Mouse (Mus musculus): ENCODE data around the gene Gm11938. TPM values are rescaled to one million over a fixed set of nuclear protein-coding genes. Genes with fewer than 3 reads are reported as not detected.
A peak's percentile ranks its signal among the peaks of the same experiment; 100 is the strongest.
"Not testable (repeated sequence)": the region's sequence is repeated elsewhere in the genome, so short reads cannot be mapped to it uniquely, and the experiment has no call there.

Gm11938 gene
- polyA plus RNA-seq, 1 experiment from 2014 or later: not detected

DNA sequence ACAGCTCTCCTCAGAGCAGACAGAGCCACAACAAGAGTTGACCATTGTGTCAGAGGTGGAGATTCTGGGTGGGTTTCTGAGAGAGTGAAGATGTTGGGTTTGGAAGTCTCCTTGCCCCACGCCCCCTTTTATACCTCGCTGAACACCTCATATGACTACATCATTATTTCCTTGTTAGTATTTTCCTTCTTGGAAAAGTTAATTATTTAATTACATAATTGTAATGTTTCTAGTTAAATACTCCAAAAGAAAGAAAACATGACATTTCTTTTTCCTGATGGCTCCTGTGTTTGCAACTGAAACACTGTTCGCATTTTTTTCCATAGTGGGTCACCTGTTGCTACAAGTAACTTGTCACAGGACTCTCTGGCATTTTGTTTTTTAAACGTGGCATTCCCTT lies 25.0 kb upstream of the Gm11938 start, which contains the start of gene Krtap4-1:
Gene Krtap4-1, minus strand, starts transcription at position 101 of the 400 bp plus-strand sequence.
- H3K27ac ChIP-seq (ENCODE audit: low read length): no peak within 1 kb of the TSS
- no peaks in the 10 kb centered on the region for H3K27me3 ChIP-seq (replicated peaks; ENCODE audit: control insufficient read depth, insufficient read depth, low read length)
- 79% methylated on average over 4 of the region's 4 CpGs for WGBS
- no peaks in the 10 kb centered on the region for H3K4me1 ChIP-seq (ENCODE audit: control insufficient read depth, insufficient read depth, low read length)
- H3K4me2 ChIP-seq (ENCODE audit: low read depth, low read length): no peak within 1 kb of the TSS
- H3K9me3 ChIP-seq (ENCODE audit: control insufficient read depth, low read length): no peaks in the 10 kb centered on the region
- H3K36me3 ChIP-seq (ENCODE audit: control insufficient read depth, insufficient read depth, low read length): no peaks in the 10 kb centered on the region
- H3K4me3 ChIP-seq (ENCODE audit: low read length): no peak within 1 kb of the TSS
- ATAC-seq: no peak
- H3K9ac ChIP-seq (ENCODE audit: low read depth, low read length): no peak within 1 kb of the TSS

GRCm38 (mm10) chr11:99620335-99620734 lies 17.2 kb upstream of the Gm11938 start, which contains the start of gene Gm11562:
Gm11562 (minus strand) TSS chr11:99620435.
- ATAC-seq: no peak
- 76% methylated on average over 2 of the region's 2 CpGs for WGBS
- H3K9ac ChIP-seq (ENCODE audit: low read depth, low read length): no peak within 1 kb of the TSS

GRCm38 (mm10) chr11:99614796-99615363 lies 11.8 kb upstream of the Gm11938 start, which contains the start of gene Krtap2-4:
Krtap2-4 (minus strand) TSS chr11:99614846.
- Histone ChIP-seq H3K4me2 (ENCODE audit: low read depth, low read length) (no peak within 1 kb of the TSS), H3K27me3 (replicated peaks; ENCODE audit: control insufficient read depth, insufficient read depth, low read length) (no peaks in the 10 kb centered on the region), H3K36me3 (ENCODE audit: control insufficient read depth, insufficient read depth, low read length) (no peaks in the 10 kb centered on the region), H3K27ac (ENCODE audit: low read length) (no peak within 1 kb of the TSS), H3K9me3 (ENCODE audit: control insufficient read depth, low read length) (no peaks in the 10 kb centered on the region), H3K4me3 (ENCODE audit: low read length) (no peak within 1 kb of the TSS), H3K9ac (ENCODE audit: low read depth, low read length) (no peak within 1 kb of the TSS), H3K4me1 (ENCODE audit: control insufficient read depth, insufficient read depth, low read length) (no peaks in the 10 kb centered on the region)
- peak; percentile 74 for ATAC-seq
- WGBS: 65% methylated on average over 3 of the region's 3 CpGs

More at GRCm38 (mm10) chr11:99620335-99620734, 17.2 kb upstream of the Gm11938 start, which contains the start of gene Gm11562:
- Histone ChIP-seq H3K4me3 (ENCODE audit: low read length) (no peak within 1 kb of the TSS), H3K4me2 (ENCODE audit: low read depth, low read length) (no peak within 1 kb of the TSS), H3K27me3 (replicated peaks; ENCODE audit: control insufficient read depth, insufficient read depth, low read length) (no peaks in the 10 kb centered on the region), H3K27ac (ENCODE audit: low read length) (no peak within 1 kb of the TSS), H3K4me1 (ENCODE audit: control insufficient read depth, insufficient read depth, low read length) (no peaks in the 10 kb centered on the region), H3K36me3 (ENCODE audit: control insufficient read depth, insufficient read depth, low read length) (no peaks in the 10 kb centered on the region), H3K9me3 (ENCODE audit: control insufficient read depth, low read length) (no peaks in the 10 kb centered on the region)

DNA sequence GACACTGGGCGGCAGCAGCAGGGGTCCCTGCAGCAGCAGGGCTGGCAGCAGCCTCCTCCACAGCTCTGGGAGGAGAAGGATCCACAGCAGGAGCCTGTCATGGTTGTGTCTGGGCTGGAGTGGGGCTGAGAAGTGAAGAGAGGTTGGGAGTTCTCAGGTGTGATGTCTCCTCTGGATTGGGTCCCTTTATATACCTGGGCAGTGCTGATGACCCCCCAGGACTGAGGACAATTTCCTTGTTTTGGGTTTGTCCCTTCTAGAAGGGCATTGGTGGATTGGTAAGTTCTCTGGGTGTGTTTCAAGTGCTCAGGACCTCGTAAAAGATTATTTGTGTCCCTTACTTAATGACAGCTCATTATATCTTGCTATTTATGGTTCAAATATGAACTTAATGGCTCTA lies 7.0 kb upstream of the Gm11938 start, which contains the start of gene Gm11937:
Gene Gm11937, minus strand, starts transcription at position 101 of the 400 bp plus-strand sequence.
- H3K36me3 ChIP-seq (ENCODE audit: control insufficient read depth, insufficient read depth, low read length); H3K4me2 ChIP-seq (ENCODE audit: low read depth, low read length); H3K9me3 ChIP-seq (ENCODE audit: control insufficient read depth, low read length); H3K27ac ChIP-seq (ENCODE audit: low read length); H3K27me3 ChIP-seq (replicated peaks; ENCODE audit: control insufficient read depth, insufficient read depth, low read length); H3K4me1 ChIP-seq (ENCODE audit: control insufficient read depth, insufficient read depth, low read length); H3K4me3 ChIP-seq (ENCODE audit: low read length); ATAC-seq; H3K9ac ChIP-seq (ENCODE audit: low read depth, low read length): not testable (repeated sequence)
- WGBS: 61% methylated on average over 1 of the region's 2 CpGs

DNA sequence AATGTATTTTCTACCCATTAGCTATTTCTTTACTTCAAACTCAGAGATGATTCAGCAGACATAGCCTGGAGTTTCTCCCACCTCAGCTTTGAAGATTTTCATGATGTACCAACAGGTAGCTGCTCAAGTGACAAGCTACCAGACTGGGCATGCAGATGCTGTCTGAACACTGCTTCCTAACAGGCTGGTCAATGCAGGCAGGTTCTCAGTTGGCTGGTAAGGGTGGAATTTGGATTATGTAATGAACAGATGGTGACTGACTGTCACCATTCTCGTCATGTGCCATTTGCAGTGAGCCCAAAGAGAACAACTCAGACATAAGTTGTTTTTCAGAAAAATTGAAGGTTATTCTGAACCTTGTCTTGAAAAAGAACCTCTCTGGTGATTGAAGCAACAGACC lies 6.0 kb upstream of the Gm11938 start:
- H3K9ac ChIP-seq (ENCODE audit: low read depth, low read length): no peak overlapping the region
- H3K4me1 ChIP-seq (ENCODE audit: control insufficient read depth, insufficient read depth, low read length): no peaks in the 10 kb centered on the region
- no peaks in the 10 kb centered on the region for H3K27me3 ChIP-seq (replicated peaks; ENCODE audit: control insufficient read depth, insufficient read depth, low read length)
- no peak overlapping the region for H3K27ac ChIP-seq (ENCODE audit: low read length)
- H3K4me2 ChIP-seq (ENCODE audit: low read depth, low read length): no peak overlapping the region
- H3K4me3 ChIP-seq (ENCODE audit: low read length): no peak overlapping the region
- H3K9me3 ChIP-seq (ENCODE audit: control insufficient read depth, low read length): no peaks in the 10 kb centered on the region
- no peaks in the 10 kb centered on the region for H3K36me3 ChIP-seq (ENCODE audit: control insufficient read depth, insufficient read depth, low read length)
- 74% methylated on average over 1 of the region's 1 CpGs for WGBS
- no peak for ATAC-seq

- H3K9me3 ChIP-seq (ENCODE audit: control insufficient read depth, low read length); H3K4me3 ChIP-seq (ENCODE audit: low read length); H3K9ac ChIP-seq (ENCODE audit: low read depth, low read length); H3K4me2 ChIP-seq (ENCODE audit: low read depth, low read length); H3K36me3 ChIP-seq (ENCODE audit: control insufficient read depth, insufficient read depth, low read length); H3K4me1 ChIP-seq (ENCODE audit: control insufficient read depth, insufficient read depth, low read length); H3K27ac ChIP-seq (ENCODE audit: low read length); ATAC-seq; H3K27me3 ChIP-seq (replicated peaks; ENCODE audit: control insufficient read depth, insufficient read depth, low read length): not testable (repeated sequence)
- WGBS: 71% methylated on average over 4 of the region's 6 CpGs
Measured at GRCm38 (mm10) chr11:99597742-99598141, 5.4 kb downstream of the Gm11938 start, which contains the start of gene Krtap9-3. Krtap9-3 (minus strand) TSS chr11:99598105.

- no peak for ATAC-seq
- H3K27me3 ChIP-seq (replicated peaks; ENCODE audit: control insufficient read depth, insufficient read depth, low read length): no peaks in the 10 kb centered on the region
- no peaks in the 10 kb centered on the region for H3K36me3 ChIP-seq (ENCODE audit: control insufficient read depth, insufficient read depth, low read length)
- no peak within 1 kb of the TSS for H3K9ac ChIP-seq (ENCODE audit: low read depth, low read length)
- H3K27ac ChIP-seq (ENCODE audit: low read length): no peak within 1 kb of the TSS
- H3K4me3 ChIP-seq (ENCODE audit: low read length): no peak within 1 kb of the TSS
- H3K9me3 ChIP-seq (ENCODE audit: control insufficient read depth, low read length): no peaks in the 10 kb centered on the region
- H3K4me1 ChIP-seq (ENCODE audit: control insufficient read depth, insufficient read depth, low read length): no peaks in the 10 kb centered on the region
- 85% methylated on average over 6 of the region's 6 CpGs for WGBS
- no peak within 1 kb of the TSS for H3K4me2 ChIP-seq (ENCODE audit: low read depth, low read length)
Measured at GRCm38 (mm10) chr11:99590981-99591380, 12.1 kb downstream of the Gm11938 start, which contains the start of gene Krtap1-3. Krtap1-3 (minus strand) TSS chr11:99591339.

DNA sequence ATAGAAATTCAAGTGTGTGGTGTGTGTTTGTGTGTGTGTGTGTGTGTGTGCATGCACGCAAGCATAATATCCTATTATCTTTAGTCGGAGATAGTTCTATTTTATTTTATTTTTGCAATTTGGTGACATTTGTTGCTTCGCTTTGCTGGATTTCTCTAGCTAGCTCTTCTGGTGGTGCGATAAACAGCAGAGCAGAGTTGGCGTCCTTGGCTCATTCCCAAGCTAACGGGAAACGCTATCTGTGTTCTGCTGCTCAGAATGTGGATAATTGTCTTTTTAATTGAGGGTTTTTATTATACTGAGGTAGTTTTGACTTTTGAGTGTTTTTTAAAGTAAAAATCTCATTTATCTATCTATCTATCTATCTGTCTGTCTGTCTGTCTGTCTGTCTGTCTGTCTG lies 18.0 kb downstream of the Gm11938 start:
- Histone ChIP-seq H3K27me3 (replicated peaks; ENCODE audit: control insufficient read depth, insufficient read depth, low read length) (no peaks in the 10 kb centered on the region), H3K4me1 (ENCODE audit: control insufficient read depth, insufficient read depth, low read length) (no peaks in the 10 kb centered on the region), H3K9me3 (ENCODE audit: control insufficient read depth, low read length) (no peaks in the 10 kb centered on the region), H3K9ac (ENCODE audit: low read depth, low read length) (no peak overlapping the region), H3K36me3 (ENCODE audit: control insufficient read depth, insufficient read depth, low read length) (no peaks in the 10 kb centered on the region), H3K27ac (ENCODE audit: low read length) (no peak overlapping the region), H3K4me2 (ENCODE audit: low read depth, low read length) (no peak overlapping the region), H3K4me3 (ENCODE audit: low read length) (no peak overlapping the region)
- 79% methylated on average over 7 of the region's 7 CpGs for WGBS
- ATAC-seq: no peak

DNA sequence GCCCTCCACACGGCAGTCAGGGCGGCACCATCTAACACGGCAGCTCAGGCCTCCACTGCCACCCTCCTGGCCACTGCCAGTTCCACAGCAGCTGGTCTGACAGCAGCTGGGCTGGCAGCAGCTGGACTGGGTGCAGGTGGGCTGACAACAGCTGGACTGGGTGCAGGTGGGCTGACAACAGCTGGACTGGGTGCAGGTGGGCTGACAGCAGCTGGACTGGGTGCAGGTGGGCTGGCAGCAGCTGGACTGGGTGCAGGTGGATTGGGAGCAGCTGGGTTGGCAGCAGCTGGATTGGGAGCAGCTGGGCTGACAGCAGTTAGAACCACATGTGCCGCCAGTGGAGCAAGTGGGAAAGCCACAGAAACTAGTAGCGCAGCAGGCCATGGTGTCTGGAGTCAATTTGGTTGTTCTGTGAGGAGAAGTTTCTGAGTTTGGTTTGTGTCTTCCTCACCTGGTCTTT lies 19.8 kb downstream of the Gm11938 start, which contains the start of gene Krtap1-4:
Gene Krtap1-4, minus strand, starts transcription at position 410 of the 460 bp plus-strand sequence.
- Histone ChIP-seq H3K4me3 (ENCODE audit: low read length) (no peak within 1 kb of the TSS), H3K27ac (ENCODE audit: low read length) (no peak within 1 kb of the TSS), H3K4me1 (ENCODE audit: control insufficient read depth, insufficient read depth, low read length) (no peaks in the 10 kb centered on the region), H3K9me3 (ENCODE audit: control insufficient read depth, low read length) (no peaks in the 10 kb centered on the region), H3K27me3 (replicated peaks; ENCODE audit: control insufficient read depth, insufficient read depth, low read length) (no peaks in the 10 kb centered on the region), H3K36me3 (ENCODE audit: control insufficient read depth, insufficient read depth, low read length) (no peaks in the 10 kb centered on the region), H3K9ac (ENCODE audit: low read depth, low read length) (no peak within 1 kb of the TSS), H3K4me2 (ENCODE audit: low read depth, low read length) (no peak within 1 kb of the TSS)
- ATAC-seq: no peak
- 74% methylated on average over 5 of the region's 5 CpGs for WGBS

Measured in intestine, embryonic 16.5 days (tissue).